Mouse (Mus musculus): ENCODE measurements around the gene Ccer2. TPM values are rescaled to one million over a fixed set of nuclear protein-coding genes. Genes with fewer than 3 reads are reported as not detected.

Ccer2 gene
- polyA plus RNA-seq, 1 experiment from 2014 or later, result 1.5 TPM

GRCm38 (mm10) chr7:28773163-28773562 lies 17.2 kb downstream of the Ccer2 start:
- no peak overlapping the region for H3K4me2 ChIP-seq (ENCODE audit: low read depth, low read length)
- no peak overlapping the region for H3K9ac ChIP-seq (replicated peaks; ENCODE audit: low read length)
- no peak overlapping the region for H3K4me3 ChIP-seq (ENCODE audit: low read depth, low read length)
- WGBS, result 70% methylated on average over 3 of the region's 3 CpGs
- H3K27me3 ChIP-seq (ENCODE audit: control insufficient read depth, insufficient read depth, low read length), result no peaks in the 10 kb centered on the region
- no peaks in the 10 kb centered on the region for H3K9me3 ChIP-seq (replicated peaks; ENCODE audit: control insufficient read depth, low read length)
- DNase-seq (ENCODE audit: low spot score) (no peak), ATAC-seq (replicated peaks; ENCODE audit: insufficient number of reproducible peaks, low FRiP score, low TSS enrichment, low read depth) (no peak)
- no peak overlapping the region for H3K27ac ChIP-seq (replicated peaks; ENCODE audit: low read depth, low read length)
- peaks cover 2% of the 10 kb centered on the region; the same call in 1 of the 2 replicates for H3K36me3 ChIP-seq (replicated peaks; ENCODE audit: control insufficient read depth, insufficient read depth, low read depth, low read length)
- no peaks in the 10 kb centered on the region for H3K4me1 ChIP-seq (ENCODE audit: control insufficient read depth, insufficient read depth, low read length)

GRCm38 (mm10) chr7:28774164-28774563 lies 18.2 kb downstream of the Ccer2 start:
- H3K9me3 ChIP-seq (replicated peaks; ENCODE audit: control insufficient read depth, low read length), result no peaks in the 10 kb centered on the region
- H3K36me3 ChIP-seq (replicated peaks; ENCODE audit: control insufficient read depth, insufficient read depth, low read depth, low read length), result peaks cover 2% of the 10 kb centered on the region; the same call in 1 of the 2 replicates
- ATAC-seq (replicated peaks; ENCODE audit: insufficient number of reproducible peaks, low FRiP score, low TSS enrichment, low read depth), result peak; percentile 15; the same call in 1 of the 2 replicates
- H3K4me2 ChIP-seq (ENCODE audit: low read depth, low read length), result no peak overlapping the region
- WGBS, result 49% methylated on average over 12 of the region's 12 CpGs
- H3K27me3 ChIP-seq (ENCODE audit: control insufficient read depth, insufficient read depth, low read length), result no peaks in the 10 kb centered on the region
- DNase-seq (ENCODE audit: low spot score), result no peak
- H3K9ac ChIP-seq (replicated peaks; ENCODE audit: low read length), result 0 out of 2 replicates have a peak overlapping the region, but pooled peaks have one; percentile 22
- H3K4me1 ChIP-seq (ENCODE audit: control insufficient read depth, insufficient read depth, low read length), result no peaks in the 10 kb centered on the region
- no peak overlapping the region for H3K4me3 ChIP-seq (ENCODE audit: low read depth, low read length)
- H3K27ac ChIP-seq (replicated peaks; ENCODE audit: low read depth, low read length), result 0 out of 2 replicates have a peak overlapping the region, but pooled peaks have one; percentile 4

DNA sequence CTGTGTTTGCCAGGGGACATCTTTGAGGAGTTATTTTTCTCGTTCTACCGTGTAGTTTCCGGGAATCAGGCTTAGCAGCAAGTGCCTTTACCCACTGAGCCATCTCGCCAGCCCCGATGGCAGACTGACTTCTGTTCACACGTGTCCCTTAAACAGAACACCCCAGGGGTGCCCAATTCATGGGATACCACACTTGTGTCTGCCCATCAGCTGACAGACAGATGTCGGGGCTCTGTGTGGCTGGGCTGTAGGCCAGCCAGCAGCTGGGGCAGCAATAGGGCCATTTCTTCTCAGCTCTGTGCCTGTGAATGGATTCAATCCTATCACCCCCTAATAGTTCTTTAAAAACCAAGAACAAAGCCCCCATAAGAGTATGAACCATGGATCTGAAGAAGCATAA lies 19.2 kb downstream of the Ccer2 start:
- ATAC-seq (replicated peaks; ENCODE audit: insufficient number of reproducible peaks, low FRiP score, low TSS enrichment, low read depth) (no peak), DNase-seq (ENCODE audit: low spot score) (no peak)
- H3K4me1 ChIP-seq (ENCODE audit: control insufficient read depth, insufficient read depth, low read length), result no peaks in the 10 kb centered on the region
- peaks cover 2% of the 10 kb centered on the region; the same call in 1 of the 2 replicates for H3K36me3 ChIP-seq (replicated peaks; ENCODE audit: control insufficient read depth, insufficient read depth, low read depth, low read length)
- H3K9me3 ChIP-seq (replicated peaks; ENCODE audit: control insufficient read depth, low read length), result no peaks in the 10 kb centered on the region
- H3K4me2 ChIP-seq (ENCODE audit: low read depth, low read length), result no peak overlapping the region
- 93% methylated on average over 7 of the region's 7 CpGs for WGBS
- H3K27me3 ChIP-seq (ENCODE audit: control insufficient read depth, insufficient read depth, low read length), result no peaks in the 10 kb centered on the region
- no peak overlapping the region for H3K27ac ChIP-seq (replicated peaks; ENCODE audit: low read depth, low read length)
- H3K9ac ChIP-seq (replicated peaks; ENCODE audit: low read length), result no peak overlapping the region
- no peak overlapping the region for H3K4me3 ChIP-seq (ENCODE audit: low read depth, low read length)

DNA sequence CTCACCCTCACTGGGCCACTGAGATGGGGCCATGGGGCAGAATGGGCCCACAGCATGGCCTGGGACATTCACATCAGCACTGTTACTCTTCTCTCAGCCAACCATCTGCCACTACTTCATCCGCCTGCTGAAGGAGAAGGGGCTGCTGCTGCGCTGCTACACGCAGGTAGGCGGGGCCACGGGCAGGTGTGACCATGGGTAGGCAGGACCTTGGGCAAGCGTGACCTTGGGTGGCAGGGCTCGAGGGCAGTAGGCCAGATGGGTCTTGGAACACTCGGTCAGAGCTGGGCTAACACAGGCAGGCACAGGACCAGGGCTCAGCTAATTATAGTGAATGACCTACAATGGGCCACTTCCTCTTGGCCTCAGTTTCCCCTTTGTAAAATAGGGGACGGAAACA lies 22.9 kb downstream of the Ccer2 start:
- no peak for ATAC-seq (replicated peaks; ENCODE audit: insufficient number of reproducible peaks, low FRiP score, low TSS enrichment, low read depth)
- no peak overlapping the region for H3K9ac ChIP-seq (replicated peaks; ENCODE audit: low read length)
- 82% methylated on average over 9 of the region's 9 CpGs for WGBS
- H3K4me3 ChIP-seq (ENCODE audit: low read depth, low read length), result no peak overlapping the region
- H3K27me3 ChIP-seq (ENCODE audit: control insufficient read depth, insufficient read depth, low read length), result no peaks in the 10 kb centered on the region
- DNase-seq (ENCODE audit: low spot score), result no peak
- no peaks in the 10 kb centered on the region for H3K9me3 ChIP-seq (replicated peaks; ENCODE audit: control insufficient read depth, low read length)
- peaks cover 2% of the 10 kb centered on the region; the same call in 1 of the 2 replicates for H3K36me3 ChIP-seq (replicated peaks; ENCODE audit: control insufficient read depth, insufficient read depth, low read depth, low read length)
- no peak overlapping the region for H3K4me2 ChIP-seq (ENCODE audit: low read depth, low read length)
- H3K4me1 ChIP-seq (ENCODE audit: control insufficient read depth, insufficient read depth, low read length), result no peaks in the 10 kb centered on the region
- H3K27ac ChIP-seq (replicated peaks; ENCODE audit: low read depth, low read length), result no peak overlapping the region

GRCm38 (mm10) chr7:28780067-28780658 lies 24.2 kb downstream of the Ccer2 start:
- ATAC-seq (replicated peaks; ENCODE audit: insufficient number of reproducible peaks, low FRiP score, low TSS enrichment, low read depth), result no peak; the same call in 1 of the 2 replicates

DNA sequence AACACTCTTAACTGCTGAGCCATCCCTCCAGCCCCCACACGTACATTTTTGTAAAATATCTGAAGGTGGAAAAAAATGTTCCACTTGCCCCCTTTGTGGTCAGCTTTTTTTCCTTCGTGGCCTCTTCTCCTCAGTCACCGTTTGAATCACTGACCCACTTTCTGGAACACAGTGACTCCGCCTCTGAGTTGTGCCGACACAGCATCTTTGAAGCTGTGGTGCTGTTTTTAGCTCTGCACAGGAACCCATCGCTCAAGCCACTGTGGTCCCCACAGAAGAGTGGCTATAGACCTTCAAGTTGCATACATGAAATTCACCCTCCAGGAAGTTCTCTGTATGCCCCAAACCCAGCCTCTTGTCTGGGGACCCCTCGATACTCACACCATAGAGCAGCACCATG lies 24.9 kb downstream of the Ccer2 start:
- no peaks in the 10 kb centered on the region for H3K9me3 ChIP-seq (replicated peaks; ENCODE audit: control insufficient read depth, low read length)
- H3K27me3 ChIP-seq (ENCODE audit: control insufficient read depth, insufficient read depth, low read length), result no peaks in the 10 kb centered on the region
- DNase-seq (ENCODE audit: low spot score), result no peak
- H3K4me2 ChIP-seq (ENCODE audit: low read depth, low read length), result no peak overlapping the region
- H3K4me3 ChIP-seq (ENCODE audit: low read depth, low read length), result no peak overlapping the region
- H3K27ac ChIP-seq (replicated peaks; ENCODE audit: low read depth, low read length), result no peak overlapping the region
- H3K36me3 ChIP-seq (replicated peaks; ENCODE audit: control insufficient read depth, insufficient read depth, low read depth, low read length), result peaks cover 2% of the 10 kb centered on the region; the same call in 1 of the 2 replicates
- ATAC-seq (replicated peaks; ENCODE audit: insufficient number of reproducible peaks, low FRiP score, low TSS enrichment, low read depth), result no peak
- no peaks in the 10 kb centered on the region for H3K4me1 ChIP-seq (ENCODE audit: control insufficient read depth, insufficient read depth, low read length)
- WGBS, result 86% methylated on average over 7 of the region's 7 CpGs
- H3K9ac ChIP-seq (replicated peaks; ENCODE audit: low read length), result no peak overlapping the region

More at GRCm38 (mm10) chr7:28780067-28780658, 24.2 kb downstream of the Ccer2 start:
- H3K36me3 ChIP-seq (replicated peaks; ENCODE audit: control insufficient read depth, insufficient read depth, low read depth, low read length), result peaks cover 2% of the 10 kb centered on the region; the same call in 1 of the 2 replicates
- H3K27me3 ChIP-seq (ENCODE audit: control insufficient read depth, insufficient read depth, low read length), result no peaks in the 10 kb centered on the region
- WGBS, result 51% methylated on average over 6 of the region's 6 CpGs
- 0 out of 2 replicates have a peak overlapping the region, but pooled peaks have one; percentile 13 for H3K9ac ChIP-seq (replicated peaks; ENCODE audit: low read length)
- H3K4me1 ChIP-seq (ENCODE audit: control insufficient read depth, insufficient read depth, low read length), result no peaks in the 10 kb centered on the region
- no peak overlapping the region for H3K27ac ChIP-seq (replicated peaks; ENCODE audit: low read depth, low read length)
- H3K9me3 ChIP-seq (replicated peaks; ENCODE audit: control insufficient read depth, low read length), result no peaks in the 10 kb centered on the region
- H3K4me2 ChIP-seq (ENCODE audit: low read depth, low read length), result no peak overlapping the region
- no peak overlapping the region for H3K4me3 ChIP-seq (ENCODE audit: low read depth, low read length)
- peak; percentile 95 for DNase-seq (ENCODE audit: low spot score)

- no peak overlapping the region for H3K4me2 ChIP-seq (ENCODE audit: low read depth, low read length)
- H3K9ac ChIP-seq (replicated peaks; ENCODE audit: low read length), result no peak overlapping the region
- H3K4me3 ChIP-seq (ENCODE audit: low read depth, low read length), result no peak overlapping the region
- ATAC-seq (replicated peaks; ENCODE audit: insufficient number of reproducible peaks, low FRiP score, low TSS enrichment, low read depth) (no peak), DNase-seq (ENCODE audit: low spot score) (no peak)
- H3K27me3 ChIP-seq (ENCODE audit: control insufficient read depth, insufficient read depth, low read length), result no peaks in the 10 kb centered on the region
- no peaks in the 10 kb centered on the region for H3K4me1 ChIP-seq (ENCODE audit: control insufficient read depth, insufficient read depth, low read length)
- H3K36me3 ChIP-seq (replicated peaks; ENCODE audit: control insufficient read depth, insufficient read depth, low read depth, low read length), result peaks cover 2% of the 10 kb centered on the region; the same call in 1 of the 2 replicates
- no peaks in the 10 kb centered on the region for H3K9me3 ChIP-seq (replicated peaks; ENCODE audit: control insufficient read depth, low read length)
- WGBS, result 92% methylated on average over 8 of the region's 8 CpGs
- no peak overlapping the region for H3K27ac ChIP-seq (replicated peaks; ENCODE audit: low read depth, low read length)
These were observed 25.3 kb downstream of the Ccer2 start for GRCm38 (mm10) chr7:28781261-28781663.

DNA sequence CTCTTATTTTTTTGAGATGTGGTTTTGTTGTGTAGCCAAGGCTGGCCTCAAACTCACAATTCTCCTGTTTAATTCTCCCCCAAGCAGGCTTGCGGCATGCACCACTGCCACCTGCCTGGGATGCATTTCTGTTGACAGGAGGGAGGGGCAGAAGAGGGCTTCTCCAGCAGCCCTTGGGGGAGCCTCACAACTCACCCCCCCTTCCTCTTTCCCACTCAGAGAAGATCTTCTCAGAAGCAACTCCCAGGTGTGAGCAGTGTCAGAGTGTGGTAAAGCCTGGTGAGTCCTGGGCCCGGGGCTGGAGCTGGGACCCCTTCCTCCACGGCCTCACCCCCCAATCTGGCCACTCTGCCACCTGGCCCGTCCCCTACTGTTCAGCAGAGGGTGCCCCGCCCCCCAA lies 29.2 kb downstream of the Ccer2 start:
- DNase-seq (ENCODE audit: low spot score), result no peak
- Histone ChIP-seq H3K27ac (replicated peaks; ENCODE audit: low read depth, low read length) (no peak overlapping the region), H3K9me3 (replicated peaks; ENCODE audit: control insufficient read depth, low read length) (no peaks in the 10 kb centered on the region), H3K4me2 (ENCODE audit: low read depth, low read length) (no peak overlapping the region), H3K36me3 (replicated peaks; ENCODE audit: control insufficient read depth, insufficient read depth, low read depth, low read length) (no peaks in the 10 kb centered on the region), H3K27me3 (ENCODE audit: control insufficient read depth, insufficient read depth, low read length) (no peaks in the 10 kb centered on the region), H3K9ac (replicated peaks; ENCODE audit: low read length) (0 out of 2 replicates have a peak overlapping the region, but pooled peaks have one; percentile 2), H3K4me3 (ENCODE audit: low read depth, low read length) (no peak overlapping the region), H3K4me1 (ENCODE audit: control insufficient read depth, insufficient read depth, low read length) (peaks cover 2% of the 10 kb centered on the region; the same call in 1 of the 2 replicates)
- no peak for ATAC-seq (replicated peaks; ENCODE audit: insufficient number of reproducible peaks, low FRiP score, low TSS enrichment, low read depth)
- 71% methylated on average over 5 of the region's 5 CpGs for WGBS
